Mouse (Mus musculus) telencephalon, adult 2 months (tissue): ENCODE results near the gene Ptprm.

Experiments used
- DNase-seq: peaks from one replicate; pipeline ENCODE4 v3.0.0-alpha.2; 2011; ENCODE audit warnings: low read depth, low spot score

The Ptprm gene

GRCm38 (mm10) chr17:66674667-66675066 is 679.6 kb downstream of the Ptprm start:
- no peak for DNase-seq

GRCm38 (mm10) chr17:66671715-66672230 is 682.5 kb downstream of the Ptprm start:
- no peak for DNase-seq

GRCm38 (mm10) chr17:66671287-66671686 is 683.0 kb downstream of the Ptprm start:
- DNase-seq: no peak

GRCm38 (mm10) chr17:66665791-66666190 is 688.5 kb downstream of the Ptprm start:
- no peak for DNase-seq

- no peak for DNase-seq
Observed at GRCm38 (mm10) chr17:66665201-66665756, 689.0 kb downstream of the Ptprm start.

GRCm38 (mm10) chr17:66664796-66665195 is 689.5 kb downstream of the Ptprm start:
- DNase-seq: no peak

- DNase-seq: no peak
Observed at GRCm38 (mm10) chr17:66659242-66659641, 695.0 kb downstream of the Ptprm start.

- no peak for DNase-seq
Observed at GRCm38 (mm10) chr17:66637951-66638722, 716.1 kb downstream of the Ptprm start.

- no peak for DNase-seq
Observed at GRCm38 (mm10) chr17:66619996-66620656, 734.1 kb downstream of the Ptprm start.

GRCm38 (mm10) chr17:66619255-66619826 is 734.9 kb downstream of the Ptprm start:
- DNase-seq: no peak
